Mouse (Mus musculus) intestine, embryonic 14.5 days (tissue): ENCODE results near the gene Epn2. TPM values are rescaled to one million over a fixed set of nuclear protein-coding genes. Genes with fewer than 3 reads are reported as not detected.

Experiments used
- ATAC-seq: fragments of 200-750 bp; cut with Nextera tagmentation; replicated peaks from 2 replicates; pipeline ENCODE4 v1.8.0; 2017; ENCODE audit warnings: low read depth, moderate number of reproducible peaks, moderate TSS enrichment, moderate library complexity; ENCODE audit not compliant: low FRiP score, low TSS enrichment
- DNase-seq: peaks from one replicate; pipeline ENCODE4 v3.0.0-alpha.2; 2018; ENCODE audit warnings: low spot score
- H3K27ac ChIP-seq: fragments of 300-500 bp; sonication (generic); 2 replicates; pipeline ENCODE4 v1.5.1; 2014; ENCODE audit warnings: low read depth, mild to moderate bottlenecking, control low read depth
- H3K27me3 ChIP-seq: fragments of 300-500 bp; sonication (generic); replicated peaks from 2 replicates; pipeline ENCODE4 v1.6.1; 2014; ENCODE audit warnings: low read length, control low read depth; ENCODE audit not compliant: control insufficient read depth, insufficient read depth
- H3K36me3 ChIP-seq: fragments of 300-500 bp; sonication (generic); 2 replicates; pipeline ENCODE4 v1.6.1; 2014; ENCODE audit warnings: low read length, control low read depth; ENCODE audit not compliant: control insufficient read depth, insufficient read depth
- H3K4me1 ChIP-seq: fragments of 300-500 bp; sonication (generic); replicated peaks from 2 replicates; pipeline ENCODE4 v1.6.1; 2014; ENCODE audit warnings: low read length, control low read depth, mixed read lengths; ENCODE audit not compliant: control insufficient read depth, insufficient read depth
- H3K4me2 ChIP-seq: fragments of 300-500 bp; sonication (generic); 2 replicates; pipeline ENCODE4 v1.6.1; 2014; ENCODE audit warnings: low read length
- H3K4me3 ChIP-seq: fragments of 300-500 bp; sonication (generic); 2 replicates; pipeline ENCODE4 v1.5.1; 2014; ENCODE audit warnings: low read depth, low read length, control low read depth, mixed read lengths
- H3K9ac ChIP-seq: fragments of 300-500 bp; sonication (generic); 2 replicates; pipeline ENCODE4 v1.6.1; 2014; ENCODE audit warnings: mild to moderate bottlenecking, low read length
- H3K9me3 ChIP-seq: fragments of 300-500 bp; sonication (generic); 2 replicates; pipeline ENCODE4 v1.6.1; 2016; ENCODE audit warnings: low read length, control low read depth; ENCODE audit not compliant: control insufficient read depth
- WGBS: fragments of 180-500 bp; shearing (Covaris S2); extraction: QIAGEN DNeasy Blood & Tissue Kit; methylation state at CpG from one replicate; pipeline ENCODE4 v1.1.7; 2014; 5-methylcytosine and 5-hydroxymethylcytosine counted together
- polyA plus RNA-seq: library from polyadenylated mRNA; unstranded; fragments of >200 nt; fragmentation: Nextera tagmentation; extraction: Ambion mirVana; gene quantifications from 2 replicates; pipeline ENCODE4 v1.2.1, GENCODE M21; 2014

Epn2 gene
- polyA plus RNA-seq, 1 experiment from 2014 or later = 23.5 TPM

GRCm38 (mm10) chr11:61602705-61603104 is 23.2 kb upstream of the Epn2 start:
- whole genome bisulfite sequencing = 90% methylated on average over 7 of the region's 7 CpGs

GRCm38 (mm10) chr11:61601465-61601864 is 22.0 kb upstream of the Epn2 start:
- DNase-seq (no peak), ATAC-seq (no peak)
- Histone ChIP-seq H3K4me1 (no peaks in the 10 kb centered on the region), H3K9me3 (no peaks in the 10 kb centered on the region), H3K9ac (no peak overlapping the region), H3K27me3 (no peaks in the 10 kb centered on the region), H3K27ac (no peak overlapping the region), H3K4me3 (no peak overlapping the region), H3K4me2 (no peak overlapping the region), H3K36me3 (no peaks in the 10 kb centered on the region)
- 45% methylated on average over 3 of the region's 3 CpGs for WGBS

More at GRCm38 (mm10) chr11:61602705-61603104, 23.2 kb upstream of the Epn2 start:
- H3K36me3 ChIP-seq = no peaks in the 10 kb centered on the region
- no peaks in the 10 kb centered on the region for H3K9me3 ChIP-seq
- no peak overlapping the region for H3K4me2 ChIP-seq
- no peaks in the 10 kb centered on the region for H3K27me3 ChIP-seq
- no peaks in the 10 kb centered on the region for H3K4me1 ChIP-seq
- H3K4me3 ChIP-seq = no peak overlapping the region
- DNase-seq (no peak), ATAC-seq (no peak)
- no peak overlapping the region for H3K27ac ChIP-seq
- H3K9ac ChIP-seq = no peak overlapping the region

- H3K27ac ChIP-seq = no peak overlapping the region
- H3K4me2 ChIP-seq = no peak overlapping the region
- no peaks in the 10 kb centered on the region for H3K27me3 ChIP-seq
- 57% methylated on average over 6 of the region's 6 CpGs for WGBS
- no peaks in the 10 kb centered on the region for H3K36me3 ChIP-seq
- no peaks in the 10 kb centered on the region for H3K4me1 ChIP-seq
- no peak overlapping the region for H3K4me3 ChIP-seq
- no peak overlapping the region for H3K9ac ChIP-seq
- H3K9me3 ChIP-seq = no peaks in the 10 kb centered on the region
- no peak for ATAC-seq
- DNase-seq = no peak
Measured at GRCm38 (mm10) chr11:61598367-61598766, 18.9 kb upstream of the Epn2 start.

GRCm38 (mm10) chr11:61597471-61597870 is 18.0 kb upstream of the Epn2 start:
- ATAC-seq (no peak), DNase-seq (no peak)
- Histone ChIP-seq H3K9me3 (no peaks in the 10 kb centered on the region), H3K4me1 (no peaks in the 10 kb centered on the region), H3K4me3 (no peak overlapping the region), H3K9ac (no peak overlapping the region), H3K36me3 (no peaks in the 10 kb centered on the region), H3K27ac (no peak overlapping the region), H3K27me3 (no peaks in the 10 kb centered on the region), H3K4me2 (no peak overlapping the region)
- 85% methylated on average over 2 of the region's 2 CpGs for WGBS

GRCm38 (mm10) chr11:61593069-61593468 is 13.6 kb upstream of the Epn2 start:
- Histone ChIP-seq H3K27me3 (no peaks in the 10 kb centered on the region), H3K9ac (no peak overlapping the region), H3K36me3 (no peaks in the 10 kb centered on the region), H3K4me1 (0 out of 2 replicates have a peak, but pooled peaks cover 8% of the 10 kb centered on the region), H3K9me3 (no peaks in the 10 kb centered on the region), H3K4me2 (no peak overlapping the region), H3K27ac (no peak overlapping the region), H3K4me3 (no peak overlapping the region)
- no peak for DNase-seq
- no peak for ATAC-seq

- WGBS = 90% methylated on average over 3 of the region's 3 CpGs
- DNase-seq = no peak
- 0 out of 2 replicates have a peak, but pooled peaks cover 8% of the 10 kb centered on the region for H3K4me1 ChIP-seq
Measured at GRCm38 (mm10) chr11:61592061-61592460, 12.6 kb upstream of the Epn2 start.

GRCm38 (mm10) chr11:61590516-61591213 is 11.2 kb upstream of the Epn2 start:
- Histone ChIP-seq H3K27me3 (no peaks in the 10 kb centered on the region), H3K9ac (no peak overlapping the region), H3K9me3 (no peaks in the 10 kb centered on the region), H3K4me3 (no peak overlapping the region), H3K4me1 (0 out of 2 replicates have a peak, but pooled peaks cover 8% of the 10 kb centered on the region), H3K36me3 (no peaks in the 10 kb centered on the region), H3K4me2 (no peak overlapping the region), H3K27ac (no peak overlapping the region)
- ATAC-seq (no peak), DNase-seq (no peak)
- 48% methylated on average over 7 of the region's 7 CpGs for WGBS

More at GRCm38 (mm10) chr11:61592061-61592460, 12.6 kb upstream of the Epn2 start:
- Histone ChIP-seq H3K27ac (no peak overlapping the region), H3K9ac (no peak overlapping the region), H3K27me3 (no peaks in the 10 kb centered on the region), H3K36me3 (no peaks in the 10 kb centered on the region), H3K4me3 (no peak overlapping the region), H3K4me2 (no peak overlapping the region), H3K9me3 (no peaks in the 10 kb centered on the region)
- no peak for ATAC-seq

GRCm38 (mm10) chr11:61585421-61585820 is 5.9 kb upstream of the Epn2 start:
- no peak overlapping the region for H3K27ac ChIP-seq
- H3K4me2 ChIP-seq = no peak overlapping the region
- H3K36me3 ChIP-seq = no peaks in the 10 kb centered on the region
- H3K4me3 ChIP-seq = no peak overlapping the region
- H3K9me3 ChIP-seq = no peaks in the 10 kb centered on the region
- ATAC-seq (no peak), DNase-seq (no peak)
- no peaks in the 10 kb centered on the region for H3K27me3 ChIP-seq
- no peak overlapping the region for H3K9ac ChIP-seq
- 0 out of 2 replicates have a peak, but pooled peaks cover 5% of the 10 kb centered on the region for H3K4me1 ChIP-seq
- WGBS = 49% methylated on average over 4 of the region's 4 CpGs

- WGBS = 75% methylated on average over 4 of the region's 4 CpGs
- Histone ChIP-seq H3K9ac (no peak overlapping the region), H3K27ac (no peak overlapping the region), H3K4me3 (no peak overlapping the region), H3K4me1 (no peaks in the 10 kb centered on the region), H3K36me3 (no peaks in the 10 kb centered on the region), H3K9me3 (no peaks in the 10 kb centered on the region), H3K27me3 (no peaks in the 10 kb centered on the region), H3K4me2 (no peak overlapping the region)
- no peak for ATAC-seq
- DNase-seq = no peak
Measured at GRCm38 (mm10) chr11:61584830-61585229, 5.3 kb upstream of the Epn2 start.
